Mouse (Mus musculus) thymus, postnatal 10 days (tissue): ENCODE measurements around the gene Ddx19a.
"Not testable (repeated sequence)": the region's sequence is repeated elsewhere in the genome, so short reads cannot be mapped to it uniquely, and the experiment has no call there.

Source experiments
- DNase-seq, 2 experiments: peaks; one replicate each; pipeline ENCODE4 v3.0.0; 2021; ENCODE audit warnings: low spot score in 2 of 2

Gene Ddx19a

GRCm38 (mm10) chr8:110997547-110998531 is at the start of gene Ddx19a:
Ddx19a (minus strand) TSS chr8:110997800.
- peak; percentile 80 to 83 for DNase-seq

- DNase-seq: no peak
Measured at GRCm38 (mm10) chr8:111044003-111044734, 46.6 kb upstream of the Ddx19a start.

- DNase-seq: no peak
Measured at GRCm38 (mm10) chr8:111042546-111042945, 44.9 kb upstream of the Ddx19a start.

GRCm38 (mm10) chr8:111036591-111036990 is 39.0 kb upstream of the Ddx19a start:
- DNase-seq: no peak

- DNase-seq: peak in 1 of 2 experiments; percentile 15
Measured at GRCm38 (mm10) chr8:111034276-111034675, 36.7 kb upstream of the Ddx19a start.

- peak; percentile 95 to 97 for DNase-seq
Measured at GRCm38 (mm10) chr8:111033482-111034215, 36.0 kb upstream of the Ddx19a start.

- DNase-seq: no peak
Measured at GRCm38 (mm10) chr8:111032916-111033315, 35.3 kb upstream of the Ddx19a start, which contains the start of gene Aars. Aars (plus strand) TSS chr8:111033144.

- no peak for DNase-seq
Measured at GRCm38 (mm10) chr8:111031572-111031971, 34.0 kb upstream of the Ddx19a start, which contains the start of gene Ddx19b. Ddx19b (minus strand) TSS chr8:111031751.

GRCm38 (mm10) chr8:111030045-111030444 is 32.4 kb upstream of the Ddx19a start:
- DNase-seq: no peak

- DNase-seq: no peak
Measured at GRCm38 (mm10) chr8:111029589-111029988, 32.0 kb upstream of the Ddx19a start.

- peak; percentile 43 to 70 for DNase-seq
Measured at GRCm38 (mm10) chr8:111027391-111027937, 29.9 kb upstream of the Ddx19a start.

GRCm38 (mm10) chr8:111026609-111027008 is 29.0 kb upstream of the Ddx19a start:
- DNase-seq: not testable (repeated sequence)

- not testable (repeated sequence) for DNase-seq
Measured at GRCm38 (mm10) chr8:111010230-111010991, 12.8 kb upstream of the Ddx19a start.

GRCm38 (mm10) chr8:110996641-110997430 is 764 bp downstream of the Ddx19a start:
- no peak for DNase-seq

GRCm38 (mm10) chr8:110990017-110990416 is 7.6 kb downstream of the Ddx19a start:
- no peak for DNase-seq

GRCm38 (mm10) chr8:110987805-110988744 is 9.5 kb downstream of the Ddx19a start:
- peak; percentile 46 to 49 for DNase-seq

GRCm38 (mm10) chr8:110981304-110981703 is 16.3 kb downstream of the Ddx19a start:
- DNase-seq: no peak

GRCm38 (mm10) chr8:110977987-110978386 is 19.6 kb downstream of the Ddx19a start:
- not testable (repeated sequence) for DNase-seq

- not testable (repeated sequence) for DNase-seq
Measured at GRCm38 (mm10) chr8:110976532-110976931, 21.1 kb downstream of the Ddx19a start.
